Mouse (Mus musculus) liver, embryonic 14.5 days (tissue): ENCODE data around the gene Rnf113a2.

Source experiments
- CTCF ChIP-seq: IDR thresholded peaks from 2 replicates; pipeline ENCODE4 v1.5.1; 2016; ENCODE audit warnings: antibody characterized with exemption, low read depth, control low read depth
- EP300 ChIP-seq: IDR thresholded peaks from 2 replicates; pipeline ENCODE4 v1.6.1; 2016; ENCODE audit warnings: antibody characterized with exemption, low read depth

- no peak for TF ChIP-seq CTCF
- TF ChIP-seq EP300: no peak
Measured at GRCm38 (mm10) chr12:84442526-84442925, 25.5 kb downstream of the Rnf113a2 start.
